Mouse (Mus musculus): ENCODE results near the gene Slc2a9.

GRCm38 (mm10) chr5:38305241-38305640 lies 197.7 kb downstream of the Slc2a9 start:
- no peak for TF ChIP-seq CTCF (IDR thresholded peaks at IDR 0.05; ENCODE audit: control insufficient read depth, insufficient read depth, insufficient read length)
- no peak for TF ChIP-seq MYOD1 (IDR thresholded peaks at IDR 0.05; ENCODE audit: control insufficient read depth, insufficient read length, low read depth)
- no peak for TF ChIP-seq MAX (IDR thresholded peaks at IDR 0.05)
- no peak for TF ChIP-seq USF1 (IDR thresholded peaks at IDR 0.05; ENCODE audit: low read depth)
- TF ChIP-seq MYOG (IDR thresholded peaks at IDR 0.05; ENCODE audit: control insufficient read depth, extremely low read depth, insufficient read length) = no peak
